Mouse (Mus musculus) forebrain, embryonic 14.5 days (tissue): Measurements from ENCODE around the gene Tbc1d10a. TPM values are rescaled to one million over a fixed set of nuclear protein-coding genes. Genes with fewer than 3 reads are reported as not detected.
A peak's percentile ranks its signal among the peaks of the same experiment; 100 is the strongest.
"Not testable (repeated sequence)": the region's sequence is repeated elsewhere in the genome, so short reads cannot be mapped to it uniquely, and the experiment has no call there.

Experiments used
- ATAC-seq: fragments of 200-750 bp; cut with Nextera tagmentation; 2 replicates; pipeline ENCODE4 v1.8.0; 2017; ENCODE audit warnings: mild to moderate bottlenecking, moderate library complexity
- DNase-seq: peaks from one replicate; pipeline ENCODE4 v3.0.0-alpha.2; 2015; ENCODE audit warnings: low spot score
- H3K27ac ChIP-seq: fragments of 300-500 bp; sonication (generic); 2 replicates; pipeline ENCODE4 v1.5.1; 2014; ENCODE audit warnings: low read depth, mild to moderate bottlenecking, control low read depth, low read length, moderate library complexity
- H3K27me3 ChIP-seq: fragments of 300-500 bp; sonication (generic); replicated peaks from 2 replicates; pipeline ENCODE4 v1.6.1; 2014; ENCODE audit warnings: low read length, control low read depth, mixed read lengths; ENCODE audit not compliant: control insufficient read depth, insufficient read depth
- H3K36me3 ChIP-seq: fragments of 300-500 bp; sonication (generic); 2 replicates; pipeline ENCODE4 v1.6.1; 2014; ENCODE audit warnings: low read length, control low read depth; ENCODE audit not compliant: control insufficient read depth, insufficient read depth
- H3K4me1 ChIP-seq: fragments of 300-500 bp; sonication (generic); 2 replicates; pipeline ENCODE4 v1.6.1; 2014; ENCODE audit warnings: antibody characterized with exemption, low read length, control low read depth; ENCODE audit not compliant: control insufficient read depth, insufficient read depth
- H3K4me2 ChIP-seq: fragments of 300-500 bp; sonication (generic); 2 replicates; pipeline ENCODE4 v1.6.1; 2014; ENCODE audit warnings: mild to moderate bottlenecking, control low read depth, low read length
- H3K4me3 ChIP-seq: fragments of 300-500 bp; sonication (generic); 2 replicates; pipeline ENCODE4 v1.5.1; 2014; ENCODE audit warnings: low read depth, low read length, control low read depth
- H3K9ac ChIP-seq: fragments of 300-500 bp; sonication (generic); 2 replicates; pipeline ENCODE4 v1.6.1; 2014; ENCODE audit warnings: mild to moderate bottlenecking, low read length, control low read depth, moderate library complexity
- H3K9me3 ChIP-seq: fragments of 300-500 bp; sonication (generic); replicated peaks from 2 replicates; pipeline ENCODE4 v1.6.1; 2016; ENCODE audit warnings: low read length, control low read depth, mixed read lengths; ENCODE audit not compliant: control insufficient read depth
- WGBS: fragments of 180-500 bp; shearing (Covaris S2); extraction: QIAGEN DNeasy Blood & Tissue Kit; methylation state at CpG from one replicate; pipeline ENCODE4 v1.1.7; 2014; 5-methylcytosine and 5-hydroxymethylcytosine counted together
- polyA plus RNA-seq: library from polyadenylated mRNA; unstranded; fragments of >200 nt; fragmentation: Nextera tagmentation; extraction: Ambion mirVana; gene quantifications from 2 replicates; pipeline ENCODE4 v1.2.1, GENCODE M21; 2014

Gene Tbc1d10a
- polyA plus RNA-seq, 1 experiment from 2014 or later, result 13.3 TPM

- H3K9ac ChIP-seq, result no peak overlapping the region
- WGBS, result 94% methylated on average over 7 of the region's 7 CpGs
- H3K4me2 ChIP-seq, result no peak overlapping the region
- DNase-seq, result no peak
- ATAC-seq, result no peak
- H3K4me3 ChIP-seq, result no peak overlapping the region
- H3K9me3 ChIP-seq, result no peaks in the 10 kb centered on the region
- H3K4me1 ChIP-seq, result peaks cover 7% of the 10 kb centered on the region
- no peaks in the 10 kb centered on the region for H3K27me3 ChIP-seq
- no peak overlapping the region for H3K27ac ChIP-seq
- peaks cover 97% of the 10 kb centered on the region for H3K36me3 ChIP-seq
These were observed 20.0 kb upstream of the Tbc1d10a start for GRCm38 (mm10) chr11:4166467-4167090.

GRCm38 (mm10) chr11:4174586-4174985, 12.0 kb upstream of the Tbc1d10a start:
- WGBS, result 92% methylated on average over 5 of the region's 5 CpGs

GRCm38 (mm10) chr11:4177716-4178115, 8.9 kb upstream of the Tbc1d10a start:
- H3K27ac ChIP-seq, result no peak overlapping the region
- H3K4me2 ChIP-seq, result no peak overlapping the region
- 88% methylated on average over 4 of the region's 4 CpGs for WGBS
- peaks cover 100% of the 10 kb centered on the region for H3K36me3 ChIP-seq
- no peak overlapping the region for H3K9ac ChIP-seq
- no peaks in the 10 kb centered on the region for H3K9me3 ChIP-seq
- no peak for DNase-seq
- no peaks in the 10 kb centered on the region for H3K27me3 ChIP-seq
- no peaks in the 10 kb centered on the region for H3K4me1 ChIP-seq
- H3K4me3 ChIP-seq, result no peak overlapping the region
- no peak for ATAC-seq

More at GRCm38 (mm10) chr11:4174586-4174985, 12.0 kb upstream of the Tbc1d10a start:
- Histone ChIP-seq H3K9me3 (no peaks in the 10 kb centered on the region), H3K4me1 (no peaks in the 10 kb centered on the region), H3K27ac (no peak overlapping the region), H3K36me3 (peaks cover 100% of the 10 kb centered on the region), H3K4me2 (no peak overlapping the region), H3K4me3 (no peak overlapping the region), H3K9ac (no peak overlapping the region), H3K27me3 (no peaks in the 10 kb centered on the region)
- ATAC-seq (no peak), DNase-seq (no peak)

GRCm38 (mm10) chr11:4182061-4182460, 4.5 kb upstream of the Tbc1d10a start:
- ATAC-seq, result no peak
- Histone ChIP-seq H3K36me3 (peaks cover 62% of the 10 kb centered on the region), H3K4me2 (no peak overlapping the region), H3K4me1 (no peaks in the 10 kb centered on the region), H3K9me3 (no peaks in the 10 kb centered on the region), H3K4me3 (no peak overlapping the region), H3K27ac (no peak overlapping the region), H3K27me3 (no peaks in the 10 kb centered on the region), H3K9ac (no peak overlapping the region)
- DNase-seq, result no peak
- WGBS, result 8% methylated on average over 1 of the region's 1 CpGs

- Histone ChIP-seq H3K9me3 (no peaks in the 10 kb centered on the region), H3K27ac (no peak overlapping the region), H3K9ac (no peak overlapping the region), H3K4me2 (no peak overlapping the region), H3K4me3 (no peak overlapping the region), H3K27me3 (no peaks in the 10 kb centered on the region), H3K36me3 (peaks cover 47% of the 10 kb centered on the region), H3K4me1 (peaks cover 4% of the 10 kb centered on the region)
- peak; percentile 63 for DNase-seq
- no peak for ATAC-seq
These were observed 3.1 kb upstream of the Tbc1d10a start for GRCm38 (mm10) chr11:4183511-4183910.

- no peak for DNase-seq
- no peaks in the 10 kb centered on the region for H3K9me3 ChIP-seq
These were observed 2.2 kb upstream of the Tbc1d10a start for GRCm38 (mm10) chr11:4184251-4184952.

GRCm38 (mm10) chr11:4185480-4185879, 1.1 kb upstream of the Tbc1d10a start:
- peaks cover 28% of the 10 kb centered on the region for H3K36me3 ChIP-seq
- WGBS, result 93% methylated on average over 6 of the region's 6 CpGs
- not testable (repeated sequence) for H3K4me2 ChIP-seq, H3K4me1 ChIP-seq, H3K27me3 ChIP-seq, ATAC-seq, H3K27ac ChIP-seq, H3K9ac ChIP-seq, H3K9me3 ChIP-seq, DNase-seq, H3K4me3 ChIP-seq

More at GRCm38 (mm10) chr11:4184251-4184952, 2.2 kb upstream of the Tbc1d10a start:
- Histone ChIP-seq H3K27me3 (no peaks in the 10 kb centered on the region), H3K4me2 (no peak overlapping the region), H3K4me3 (no peak overlapping the region), H3K9ac (no peak overlapping the region), H3K4me1 (peaks cover 4% of the 10 kb centered on the region), H3K36me3 (peaks cover 39% of the 10 kb centered on the region), H3K27ac (no peak overlapping the region)
- ATAC-seq, result no peak
- WGBS, result 62% methylated on average over 4 of the region's 4 CpGs

GRCm38 (mm10) chr11:4187318-4187700, 720 bp downstream of the Tbc1d10a start:
- ATAC-seq, result no peak; the same call in 1 of the 2 replicates
- Histone ChIP-seq H3K27ac (no peak overlapping the region), H3K9ac (peak overlapping the region; percentile 86), H3K4me3 (peak overlapping the region; percentile 73), H3K4me1 (peaks cover 4% of the 10 kb centered on the region), H3K27me3 (no peaks in the 10 kb centered on the region), H3K9me3 (no peaks in the 10 kb centered on the region), H3K4me2 (peak overlapping the region; percentile 89), H3K36me3 (peaks cover 10% of the 10 kb centered on the region)
- DNase-seq, result no peak
- 11% methylated on average over 9 of the region's 9 CpGs for WGBS

GRCm38 (mm10) chr11:4189182-4189581, 2.6 kb downstream of the Tbc1d10a start:
- H3K4me3 ChIP-seq, result no peak overlapping the region
- no peaks in the 10 kb centered on the region for H3K9me3 ChIP-seq
- 89% methylated on average over 6 of the region's 6 CpGs for WGBS
- ATAC-seq, result no peak
- no peak overlapping the region for H3K9ac ChIP-seq
- no peak overlapping the region for H3K27ac ChIP-seq
- H3K36me3 ChIP-seq, result no peaks in the 10 kb centered on the region
- DNase-seq, result no peak
- peaks cover 4% of the 10 kb centered on the region for H3K4me1 ChIP-seq
- H3K27me3 ChIP-seq, result no peaks in the 10 kb centered on the region
- no peak overlapping the region for H3K4me2 ChIP-seq
